Mouse (Mus musculus) testis, adult 2 months (tissue): Measurements from ENCODE around the gene Nprl3. TPM values are rescaled to one million over a fixed set of nuclear protein-coding genes. Genes with fewer than 3 reads are reported as not detected.

Experiments used
- H3K27ac ChIP-seq: fragments of 200-500 bp; 2 replicates; pipeline ENCODE4 v1.5.1; 2012; ENCODE audit warnings: low read depth, low read length; ENCODE audit not compliant: control insufficient read depth, insufficient read depth
- H3K27me3 ChIP-seq: fragments of 200-500 bp; 2 replicates; pipeline ENCODE4 v1.6.1; 2012; ENCODE audit warnings: mild to moderate bottlenecking, low read length, moderate library complexity; ENCODE audit not compliant: control insufficient read depth, insufficient read depth
- H3K36me3 ChIP-seq: fragments of 200-500 bp; 2 replicates; pipeline ENCODE4 v1.6.1; 2012; ENCODE audit warnings: mild to moderate bottlenecking, low read length; ENCODE audit not compliant: control insufficient read depth, insufficient read depth
- H3K4me1 ChIP-seq: fragments of 200-500 bp; 2 replicates; pipeline ENCODE4 v1.6.1; 2012; ENCODE audit warnings: low read length; ENCODE audit not compliant: control insufficient read depth, insufficient read depth
- H3K4me3 ChIP-seq: fragments of 200-500 bp; 2 replicates; pipeline ENCODE4 v1.5.1; 2012; ENCODE audit warnings: low read depth, mild to moderate bottlenecking, low read length, moderate library complexity, mixed read lengths; ENCODE audit not compliant: control insufficient read depth
- CTCF ChIP-seq: fragments of 200-500 bp; IDR thresholded peaks from 2 replicates; pipeline ENCODE4 v1.5.1; 2012; ENCODE audit warnings: low read depth, mild to moderate bottlenecking, inconsistent platforms, low read length, moderate library complexity; ENCODE audit not compliant: control insufficient read depth, insufficient read depth, insufficient replicate concordance
- POLR2A ChIP-seq: fragments of 200-500 bp; IDR thresholded peaks from 2 replicates; pipeline ENCODE4 v1.6.1; 2012; ENCODE audit warnings: low read depth, mild to moderate bottlenecking, inconsistent platforms, low read length, moderate library complexity; ENCODE audit not compliant: control insufficient read depth
- polyA plus RNA-seq: library from polyadenylated mRNA; depleted of rRNA; stranded (reverse); fragments of >200 nt; gene quantifications from 2 replicates; pipeline ENCODE4 v1.2.3, GENCODE M21; 2012; rRNA removed

Nprl3 gene
- 61.4 and 62.8 TPM in 2 replicates for polyA plus RNA-seq

GRCm38 (mm10) chr11:32267188-32267884 lies at the start of gene Nprl3:
TSS of gene Nprl3 (minus strand) at chr11:32267707.
- Histone ChIP-seq H3K4me3 (peak within 1 kb of the TSS; percentile 94), H3K36me3 (no peaks in the 10 kb centered on the region), H3K27me3 (no peaks in the 10 kb centered on the region), H3K27ac (peak within 1 kb of the TSS; percentile 88), H3K4me1 (peaks cover 4% of the 10 kb centered on the region)
- TF ChIP-seq CTCF (no peak), POLR2A (peak; percentile 94)

DNA sequence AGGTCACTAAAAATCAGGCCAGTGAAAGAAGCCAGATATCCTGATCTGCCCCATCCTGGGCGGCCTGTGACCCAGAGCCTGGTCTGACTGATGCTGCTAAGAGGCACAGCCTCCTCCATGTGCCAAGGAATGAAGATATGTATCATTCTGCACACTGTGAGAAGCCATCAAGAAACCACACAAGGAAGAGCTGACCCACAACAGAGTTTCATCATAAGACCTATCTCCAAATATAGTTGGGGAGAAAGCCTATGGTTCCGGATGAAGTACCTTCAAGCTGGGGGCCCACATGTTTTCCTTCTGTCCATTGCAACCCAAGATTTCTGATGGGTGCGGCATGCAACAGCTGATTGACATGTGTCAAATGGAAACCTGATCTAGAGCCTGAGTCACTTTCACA lies 48.5 kb upstream of the Nprl3 start:
- H3K36me3 ChIP-seq = no peaks in the 10 kb centered on the region
- TF ChIP-seq CTCF (no peak), POLR2A (no peak)
- no peak overlapping the region for H3K4me3 ChIP-seq
- no peaks in the 10 kb centered on the region for H3K27me3 ChIP-seq
- H3K4me1 ChIP-seq = no peaks in the 10 kb centered on the region
- H3K27ac ChIP-seq = no peak overlapping the region

DNA sequence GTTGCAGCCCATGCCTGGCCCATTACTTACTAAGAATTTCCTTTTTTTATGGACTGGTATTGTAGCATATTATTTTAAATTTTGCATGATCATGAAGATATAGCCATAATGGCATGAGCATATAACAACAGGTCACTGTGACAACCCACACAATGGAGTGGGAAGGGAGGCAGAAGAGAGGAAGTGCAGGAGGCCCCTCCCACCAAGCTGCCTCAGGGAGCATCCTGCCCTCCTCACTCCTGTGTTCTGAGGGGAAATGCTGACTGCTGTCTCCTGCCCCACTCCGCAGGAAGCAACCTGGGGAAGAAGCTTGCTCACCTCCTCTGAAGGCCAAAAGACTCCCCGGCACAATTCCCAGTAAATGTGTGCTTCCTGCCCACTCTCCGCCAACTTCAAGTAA lies 42.4 kb upstream of the Nprl3 start:
- no peak overlapping the region for H3K4me3 ChIP-seq
- no peaks in the 10 kb centered on the region for H3K27me3 ChIP-seq
- H3K36me3 ChIP-seq = no peaks in the 10 kb centered on the region
- TF ChIP-seq CTCF = no peak
- no peak for TF ChIP-seq POLR2A
- H3K27ac ChIP-seq = no peak overlapping the region
- no peaks in the 10 kb centered on the region for H3K4me1 ChIP-seq

DNA sequence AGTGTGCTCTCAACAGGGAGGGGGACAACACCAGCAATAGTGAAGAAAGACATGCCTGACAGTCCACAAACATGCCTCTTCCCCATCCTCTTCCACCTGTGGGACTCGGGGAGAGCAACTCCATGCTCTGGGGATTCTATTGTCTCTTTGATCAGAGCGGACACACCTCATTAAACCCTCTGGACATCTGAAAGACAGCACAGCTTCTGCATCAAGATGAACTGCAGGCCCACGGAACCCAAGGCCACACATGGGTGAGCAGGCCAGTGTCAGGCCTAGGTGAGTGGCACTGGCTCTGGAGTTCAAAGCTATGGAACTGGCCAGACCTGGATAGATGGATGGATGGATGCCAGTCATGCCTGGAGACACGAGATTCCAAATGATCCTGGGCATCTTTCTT lies 41.9 kb upstream of the Nprl3 start:
- TF ChIP-seq POLR2A (no peak), CTCF (no peak)
- H3K4me1 ChIP-seq = no peaks in the 10 kb centered on the region
- H3K36me3 ChIP-seq = no peaks in the 10 kb centered on the region
- no peak overlapping the region for H3K27ac ChIP-seq
- no peak overlapping the region for H3K4me3 ChIP-seq
- H3K27me3 ChIP-seq = no peaks in the 10 kb centered on the region

DNA sequence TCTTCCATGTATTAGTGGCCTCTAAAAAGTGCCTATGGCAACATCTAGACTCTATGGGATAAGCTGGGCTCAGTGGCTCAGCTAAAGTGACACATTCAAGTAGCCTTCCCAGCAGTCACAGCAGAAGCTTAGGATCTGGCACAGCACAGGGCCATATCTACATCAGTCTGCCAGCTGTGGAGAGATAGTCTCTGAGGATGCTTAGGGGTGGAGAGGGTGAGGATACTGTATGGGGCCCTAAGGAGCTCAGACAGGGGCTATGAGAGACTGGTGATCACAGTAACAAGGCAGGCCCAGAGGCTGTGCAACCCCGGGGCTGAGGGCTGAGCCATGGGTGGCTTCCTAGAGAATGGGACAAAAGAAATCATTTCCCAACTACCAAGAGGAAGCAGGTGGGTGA lies 39.5 kb upstream of the Nprl3 start:
- Histone ChIP-seq H3K36me3 (no peaks in the 10 kb centered on the region), H3K4me1 (no peaks in the 10 kb centered on the region), H3K27me3 (no peaks in the 10 kb centered on the region), H3K4me3 (no peak overlapping the region), H3K27ac (no peak overlapping the region)
- TF ChIP-seq CTCF (no peak), POLR2A (no peak)

DNA sequence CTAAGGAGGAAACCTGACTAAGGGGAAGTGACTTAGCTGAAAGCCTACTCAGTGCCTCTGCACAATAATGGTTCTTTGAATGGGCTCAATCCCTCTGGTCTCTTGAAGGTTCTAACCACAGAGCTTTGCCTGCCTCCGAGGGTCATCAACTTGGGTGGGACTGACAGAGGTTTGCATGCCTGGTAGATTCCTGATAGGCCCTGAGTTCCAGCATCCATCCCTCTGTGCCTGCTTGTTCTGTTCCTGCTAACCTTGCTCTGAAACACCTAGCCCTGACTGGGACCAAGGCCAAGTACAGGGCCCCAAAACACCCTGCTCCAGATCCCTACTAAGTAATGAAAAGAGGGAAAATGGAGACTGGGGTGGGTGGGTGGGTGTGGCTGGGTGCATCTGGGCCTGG lies 35.9 kb upstream of the Nprl3 start:
- Histone ChIP-seq H3K27ac (no peak overlapping the region), H3K4me1 (no peaks in the 10 kb centered on the region; the same call in 1 of the 2 replicates), H3K4me3 (no peak overlapping the region), H3K27me3 (no peaks in the 10 kb centered on the region), H3K36me3 (no peaks in the 10 kb centered on the region)
- no peak for TF ChIP-seq POLR2A
- TF ChIP-seq CTCF = no peak

- Histone ChIP-seq H3K36me3 (no peaks in the 10 kb centered on the region), H3K27ac (no peak overlapping the region), H3K27me3 (no peaks in the 10 kb centered on the region), H3K4me3 (no peak overlapping the region), H3K4me1 (no peaks in the 10 kb centered on the region; the same call in 1 of the 2 replicates)
- TF ChIP-seq POLR2A = no peak
- TF ChIP-seq CTCF = no peak
Observed at GRCm38 (mm10) chr11:32302824-32303419, 35.4 kb upstream of the Nprl3 start.
